Mouse (Mus musculus) urinary bladder, adult 18-20 months (tissue): Measurements from ENCODE around the gene Atf5.

Experiments used
- DNase-seq, 2 experiments: peaks; one replicate each; pipeline ENCODE4 v3.0.0; 2022; ENCODE audit warnings: low spot score in 2 of 2, mixed read lengths in 2 of 2

Atf5 gene

GRCm38 (mm10) chr7:44850146-44850545, 33.7 kb upstream of the Atf5 start:
- DNase-seq: peak; percentile 65 to 66

GRCm38 (mm10) chr7:44849416-44850111, 33.1 kb upstream of the Atf5 start:
- DNase-seq: peak; percentile 82 to 88

GRCm38 (mm10) chr7:44848561-44849415, 32.3 kb upstream of the Atf5 start, which contains the start of the genes Akt1s1 and Tbc1d17:
TSS of gene Akt1s1 (plus strand) at chr7:44848991.
TSS of gene Tbc1d17 (minus strand) at chr7:44849079.
- peak; percentile 93 to 100 for DNase-seq

- DNase-seq: no peak
Measured at GRCm38 (mm10) chr7:44847772-44848171, 31.3 kb upstream of the Atf5 start.

DNA sequence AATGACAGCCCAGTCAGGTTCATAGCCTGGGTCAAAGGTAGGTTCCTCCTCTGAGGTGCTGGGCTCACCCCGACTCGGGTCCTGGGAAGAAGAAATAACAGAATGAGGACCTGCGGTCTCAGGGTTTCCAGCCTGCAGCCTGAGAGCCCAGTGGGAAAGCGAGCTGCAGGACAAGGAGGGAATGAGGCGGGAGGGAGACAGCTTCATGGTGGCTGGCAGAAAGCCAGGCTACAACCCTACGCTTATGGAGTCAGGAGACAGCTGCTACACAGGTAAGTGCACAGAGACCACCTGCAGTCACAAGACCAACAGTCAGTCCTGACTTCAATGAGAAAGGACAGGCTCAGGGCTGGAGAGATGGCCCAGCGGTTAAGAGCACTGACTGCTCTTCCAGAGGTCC, 30.3 kb upstream of the Atf5 start:
- DNase-seq: no peak

DNA sequence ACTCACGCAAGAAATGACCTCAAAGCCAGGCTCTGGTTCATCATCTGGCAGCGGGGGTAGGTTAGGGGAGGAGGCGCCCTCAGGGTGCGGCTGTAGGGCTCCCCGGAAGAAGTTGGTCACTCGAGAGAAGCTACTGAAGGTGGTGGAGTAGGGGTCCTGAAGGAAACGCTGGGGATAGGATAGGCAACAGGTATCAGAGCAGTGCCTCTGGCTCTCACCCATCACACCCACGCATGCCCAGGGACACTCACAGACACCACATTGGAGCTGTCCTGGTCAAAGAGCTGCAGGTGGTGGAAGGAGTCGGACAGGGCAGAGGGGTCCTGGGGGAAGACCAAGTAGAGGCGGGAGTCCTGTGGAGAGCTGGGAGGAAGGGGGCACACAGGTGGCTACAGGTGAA, 28.5 kb upstream of the Atf5 start:
- no peak for DNase-seq

DNA sequence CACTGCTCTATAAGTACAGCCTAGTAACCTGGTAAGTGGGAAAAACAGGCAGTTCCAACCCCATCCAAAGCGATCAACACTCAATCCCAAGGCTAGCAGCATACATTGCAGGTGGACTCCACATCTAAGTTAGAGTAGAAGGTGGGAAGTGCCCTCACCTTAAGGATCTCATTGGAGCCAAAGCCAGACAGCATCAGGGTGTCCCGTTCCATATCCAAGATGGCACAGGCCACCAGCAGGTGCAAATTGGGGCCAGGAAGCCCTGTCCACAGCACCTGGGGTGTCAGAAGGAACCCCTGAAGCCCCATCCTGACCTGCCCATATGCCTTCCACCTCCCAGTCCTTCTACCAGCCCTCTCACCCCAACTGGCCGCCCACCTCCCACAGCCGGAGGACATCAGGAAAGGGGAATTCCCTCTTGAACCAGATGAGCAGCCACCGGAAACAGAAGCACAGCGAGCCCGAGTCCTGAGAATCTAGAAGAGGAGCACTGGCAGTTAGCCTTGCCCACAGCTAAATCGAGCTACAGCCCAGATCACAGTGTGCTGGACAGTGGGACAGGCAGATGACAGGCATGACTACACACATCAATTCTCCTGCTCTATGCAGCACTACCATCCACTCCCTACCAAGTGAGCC, 25.5 kb upstream of the Atf5 start:
- no peak for DNase-seq

- no peak for DNase-seq
Measured at GRCm38 (mm10) chr7:44840426-44840825, 24.0 kb upstream of the Atf5 start.

DNA sequence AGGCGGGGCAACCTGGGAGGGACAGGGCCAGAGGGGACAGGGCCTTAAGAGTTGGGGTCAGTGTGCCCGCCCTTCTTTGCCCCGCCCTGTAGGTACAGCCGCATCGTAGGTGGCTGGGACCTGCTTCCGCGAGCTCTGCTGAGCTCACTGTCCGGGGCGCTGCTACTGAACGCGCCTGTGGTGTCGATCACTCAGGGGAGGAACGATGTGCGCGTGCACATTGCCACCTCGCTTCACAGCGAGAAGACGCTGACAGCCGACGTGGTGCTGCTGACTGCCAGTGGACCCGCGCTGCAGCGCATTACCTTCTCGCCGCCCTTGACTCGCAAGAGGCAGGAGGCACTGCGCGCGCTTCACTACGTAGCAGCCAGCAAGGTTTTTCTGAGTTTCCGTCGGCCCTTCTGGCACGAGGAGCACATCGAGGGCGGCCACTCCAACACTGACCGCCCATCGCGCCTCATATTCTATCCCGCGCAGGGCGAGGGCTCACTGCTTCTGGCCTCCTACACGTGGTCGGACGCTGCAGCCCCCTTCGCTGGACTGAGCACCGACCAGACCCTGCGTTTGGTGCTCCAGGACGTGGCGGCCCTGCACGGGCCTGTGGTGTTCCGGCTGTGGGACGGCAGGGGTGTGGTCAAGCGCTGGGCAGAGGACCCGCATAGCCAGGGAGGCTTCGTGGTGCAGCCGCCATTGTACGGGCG, 23.2 kb upstream of the Atf5 start:
- peak in 1 of 2 experiments; percentile 41 for DNase-seq

- no peak for DNase-seq
Measured at GRCm38 (mm10) chr7:44839171-44839490, 22.7 kb upstream of the Atf5 start.

GRCm38 (mm10) chr7:44838073-44838472, 21.6 kb upstream of the Atf5 start:
- DNase-seq: no peak

DNA sequence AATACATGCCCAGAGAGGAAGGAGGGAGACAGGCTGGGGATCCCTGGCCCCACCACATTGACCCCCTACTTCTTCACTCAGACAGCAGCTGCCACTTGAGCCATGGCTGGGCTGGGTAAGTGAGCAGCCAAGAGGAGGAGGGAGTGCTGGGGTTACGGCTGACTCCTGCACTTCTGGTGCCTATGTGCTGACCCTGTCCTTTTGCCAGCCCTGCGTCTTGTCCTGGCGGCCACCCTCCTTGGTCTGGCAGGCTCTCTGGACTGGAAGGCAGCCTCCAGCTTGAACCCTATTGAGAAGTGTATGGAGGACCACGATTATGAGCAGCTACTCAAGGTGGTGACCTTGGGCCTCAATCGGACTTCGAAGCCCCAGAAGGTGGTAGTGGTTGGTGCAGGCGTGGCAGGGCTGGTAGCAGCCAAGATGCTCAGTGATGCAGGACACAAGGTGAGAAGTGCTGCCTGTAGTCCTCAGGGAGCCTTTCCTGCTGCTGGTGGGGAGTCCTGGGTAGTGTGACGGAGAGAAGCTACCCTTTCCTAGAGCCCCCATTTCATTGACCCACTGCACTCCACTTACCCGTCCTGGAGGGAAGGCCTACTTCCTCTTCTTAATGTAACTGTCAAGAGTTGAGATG, 20.1 kb upstream of the Atf5 start:
- DNase-seq: no peak

DNA sequence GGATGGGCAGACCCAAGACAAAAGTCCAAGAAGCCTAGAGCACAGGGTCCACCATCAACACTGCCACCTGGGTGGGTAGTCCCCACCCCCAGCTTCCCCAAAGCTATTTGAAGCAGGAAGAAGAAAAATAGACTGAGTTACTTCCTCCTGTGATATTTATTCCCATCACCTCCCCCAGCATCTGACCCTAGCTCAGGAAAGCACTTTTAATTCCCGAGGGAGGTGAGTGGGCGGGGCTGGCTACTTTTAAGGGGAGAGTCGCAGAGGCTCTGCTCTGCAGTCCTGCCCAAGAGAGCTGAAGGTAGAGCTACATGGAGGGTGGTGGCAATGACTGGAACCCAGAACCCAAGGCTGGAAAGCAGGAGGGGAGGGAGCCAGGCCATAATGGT, 19.6 kb upstream of the Atf5 start:
- DNase-seq: no peak

GRCm38 (mm10) chr7:44835373-44836015, 19.0 kb upstream of the Atf5 start:
- DNase-seq: no peak

- no peak for DNase-seq
Measured at GRCm38 (mm10) chr7:44832763-44833162, 16.3 kb upstream of the Atf5 start.

- DNase-seq: no peak
Measured at GRCm38 (mm10) chr7:44828706-44829105, 12.2 kb upstream of the Atf5 start.

- DNase-seq: no peak
Measured at GRCm38 (mm10) chr7:44826771-44827170, 10.3 kb upstream of the Atf5 start.

DNA sequence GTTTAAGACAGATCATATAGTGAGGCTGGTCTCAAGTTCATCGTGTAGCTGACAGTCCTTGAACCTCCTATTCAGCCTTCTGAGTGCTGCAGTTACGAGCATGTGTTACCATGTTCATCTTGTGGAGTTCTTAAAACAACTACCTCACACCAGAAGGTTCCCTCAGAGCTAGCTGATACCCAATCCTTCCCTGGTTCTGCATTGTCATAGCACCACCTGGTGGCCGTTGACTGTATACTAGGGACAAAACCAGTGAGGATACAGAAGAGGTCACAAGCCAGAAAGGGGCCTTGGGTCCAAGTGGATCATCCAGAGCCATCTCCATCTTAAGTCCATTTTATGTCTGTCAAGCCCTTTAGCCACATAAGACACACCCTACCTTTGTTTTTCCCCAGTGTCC, 8.4 kb upstream of the Atf5 start:
- DNase-seq: peak; percentile 50 to 52

DNA sequence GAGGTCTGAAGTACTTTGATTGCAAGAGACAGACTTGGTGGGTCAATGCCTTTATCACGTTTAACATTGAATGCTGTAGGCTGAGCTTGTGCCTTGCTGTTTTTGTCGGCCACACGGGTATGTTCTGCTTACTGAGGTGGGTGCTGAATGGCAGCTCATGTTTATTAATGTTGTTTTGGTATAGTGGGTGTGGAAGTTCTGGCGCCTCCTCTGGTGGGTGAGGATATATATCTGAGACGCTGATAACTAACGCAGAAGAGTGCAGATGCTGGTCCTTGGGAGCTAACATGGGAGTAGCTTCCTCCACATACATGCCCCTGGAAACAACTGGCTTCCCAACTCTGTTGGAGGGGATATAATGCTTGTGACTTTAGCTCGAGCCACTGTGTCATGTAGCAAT, 7.0 kb upstream of the Atf5 start:
- no peak for DNase-seq

GRCm38 (mm10) chr7:44821666-44822448, 5.4 kb upstream of the Atf5 start:
- no peak for DNase-seq
